Mouse (Mus musculus) fibroblast of lung, adult 2 months (primary cell): ENCODE data around the gene Srsf5.
"Not testable (repeated sequence)": the region's sequence is repeated elsewhere in the genome, so short reads cannot be mapped to it uniquely, and the experiment has no call there.

Experiments
- DNase-seq: peaks from one replicate; pipeline ENCODE4 v3.0.0-alpha.2; 2011; ENCODE audit warnings: low read depth

The Srsf5 gene

DNA sequence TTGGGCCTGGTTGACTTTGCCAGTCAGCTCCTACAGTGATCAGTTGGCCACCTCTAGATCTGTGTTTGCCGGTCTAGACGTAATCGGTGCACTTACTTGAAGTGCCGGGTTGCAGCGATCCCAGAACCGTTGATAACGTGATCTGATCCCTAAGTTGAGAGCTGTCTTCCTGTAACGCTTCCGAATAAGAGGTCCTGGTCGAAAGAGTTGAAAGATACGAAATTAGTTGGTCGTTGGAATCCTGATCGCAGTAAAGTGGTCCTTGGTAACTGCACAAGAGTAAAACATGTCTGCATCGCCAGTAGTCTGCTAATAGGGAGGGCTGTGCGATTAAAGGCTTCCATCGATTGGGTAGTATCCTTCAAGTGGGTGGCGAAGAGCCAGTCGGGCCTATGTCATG, 2.9 kb downstream of the Srsf5 start:
- no peak for DNase-seq

DNA sequence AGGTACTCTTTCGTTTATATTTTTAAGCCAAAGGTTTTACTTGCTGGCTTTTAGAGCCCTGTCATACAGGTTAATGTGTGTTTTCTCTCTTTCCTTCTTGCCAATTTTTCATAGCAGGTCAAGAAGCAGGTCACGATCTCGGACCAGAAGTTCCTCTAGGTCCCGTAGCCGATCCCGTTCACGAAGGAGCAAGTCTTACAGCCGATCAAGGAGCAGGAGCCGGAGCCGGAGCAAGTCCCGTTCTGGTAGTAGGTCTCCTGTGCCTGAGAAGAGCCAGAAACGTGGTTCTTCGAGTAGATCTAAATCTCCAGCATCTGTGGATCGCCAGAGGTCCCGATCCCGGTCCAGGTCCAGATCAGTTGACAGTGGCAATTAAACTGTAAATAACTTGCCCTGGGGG, 4.3 kb downstream of the Srsf5 start:
- not testable (repeated sequence) for DNase-seq

GRCm38 (mm10) chr12:80951640-80952219, 6.4 kb downstream of the Srsf5 start:
- no peak for DNase-seq

- no peak for DNase-seq
Measured at GRCm38 (mm10) chr12:80952526-80952925, 7.2 kb downstream of the Srsf5 start.

DNA sequence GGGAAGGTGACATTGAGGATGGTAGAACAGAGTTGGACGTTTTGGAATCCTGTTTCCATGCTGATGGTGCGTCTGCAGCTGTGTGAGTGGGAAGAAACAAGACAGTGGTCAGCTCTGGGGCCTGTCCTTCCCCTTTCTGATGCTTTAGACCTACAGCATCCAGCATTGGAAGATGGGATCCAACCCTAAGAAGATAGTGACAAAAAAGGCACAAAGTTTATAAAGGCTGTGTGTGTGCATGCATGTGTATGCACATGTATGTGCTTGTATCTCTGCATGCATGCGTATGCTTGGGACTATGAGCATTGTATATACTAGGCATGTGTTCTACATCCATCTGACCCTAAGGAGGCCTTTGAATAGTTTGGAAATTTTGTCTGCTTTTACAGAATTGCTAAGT, 10.7 kb downstream of the Srsf5 start:
- no peak for DNase-seq

- no peak for DNase-seq
Measured at GRCm38 (mm10) chr12:80957961-80958360, 12.7 kb downstream of the Srsf5 start.

DNA sequence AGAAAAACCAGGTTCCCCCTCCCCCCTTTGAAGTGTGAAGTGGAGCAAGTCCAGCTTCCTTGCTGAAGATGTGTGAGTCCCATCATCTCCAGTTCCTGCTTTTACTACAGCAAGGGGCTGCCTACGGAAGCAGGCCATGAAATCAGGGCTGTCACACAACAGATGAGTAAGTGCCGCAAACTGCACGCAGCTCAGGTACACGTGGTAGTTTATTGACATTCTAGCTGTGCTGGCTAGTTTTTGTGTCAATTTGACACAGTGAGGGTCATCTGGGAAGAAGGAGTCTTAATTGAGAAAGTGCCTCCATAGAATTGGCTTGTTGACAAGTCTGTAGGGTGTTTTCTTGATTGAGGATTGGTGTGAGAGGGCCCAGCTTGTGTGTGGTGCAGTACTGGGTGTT, 17.3 kb downstream of the Srsf5 start:
- no peak for DNase-seq

GRCm38 (mm10) chr12:80966059-80966838, 20.9 kb downstream of the Srsf5 start:
- no peak for DNase-seq

GRCm38 (mm10) chr12:80967918-80968317, 22.6 kb downstream of the Srsf5 start:
- no peak for DNase-seq

GRCm38 (mm10) chr12:80968605-80969004, 23.3 kb downstream of the Srsf5 start, which contains the start of gene Slc10a1:
Gene Slc10a1 (minus strand): TSS chr12:80968705.
- DNase-seq = no peak

DNA sequence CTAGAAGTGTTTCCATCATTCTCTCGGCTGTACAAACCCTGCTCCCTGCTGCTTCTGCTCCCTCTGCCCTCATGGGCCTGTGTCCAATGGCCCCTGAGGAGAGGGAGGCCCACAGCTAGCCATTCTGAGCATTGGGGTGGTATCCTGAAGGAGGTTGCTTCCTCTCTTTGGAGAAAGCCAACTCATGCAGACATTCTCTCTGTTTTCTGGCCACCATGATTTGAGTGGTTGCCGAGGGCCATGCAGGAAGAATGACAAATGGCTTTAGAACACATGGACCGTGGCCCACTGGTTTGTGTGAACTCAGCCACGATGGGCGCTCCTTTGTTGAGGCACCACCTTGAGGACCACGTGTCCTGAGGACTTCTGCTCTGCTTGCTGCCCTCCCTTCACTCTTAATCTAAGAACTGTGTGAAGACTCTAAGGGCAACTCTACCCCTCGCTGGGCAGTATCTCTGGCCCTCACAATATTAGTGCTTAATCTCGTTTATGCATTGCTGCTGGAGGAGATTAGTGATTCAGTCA, 24.9 kb downstream of the Srsf5 start:
- DNase-seq = no peak

- no peak for DNase-seq
Measured at GRCm38 (mm10) chr12:80971756-80972155, 26.5 kb downstream of the Srsf5 start.

DNA sequence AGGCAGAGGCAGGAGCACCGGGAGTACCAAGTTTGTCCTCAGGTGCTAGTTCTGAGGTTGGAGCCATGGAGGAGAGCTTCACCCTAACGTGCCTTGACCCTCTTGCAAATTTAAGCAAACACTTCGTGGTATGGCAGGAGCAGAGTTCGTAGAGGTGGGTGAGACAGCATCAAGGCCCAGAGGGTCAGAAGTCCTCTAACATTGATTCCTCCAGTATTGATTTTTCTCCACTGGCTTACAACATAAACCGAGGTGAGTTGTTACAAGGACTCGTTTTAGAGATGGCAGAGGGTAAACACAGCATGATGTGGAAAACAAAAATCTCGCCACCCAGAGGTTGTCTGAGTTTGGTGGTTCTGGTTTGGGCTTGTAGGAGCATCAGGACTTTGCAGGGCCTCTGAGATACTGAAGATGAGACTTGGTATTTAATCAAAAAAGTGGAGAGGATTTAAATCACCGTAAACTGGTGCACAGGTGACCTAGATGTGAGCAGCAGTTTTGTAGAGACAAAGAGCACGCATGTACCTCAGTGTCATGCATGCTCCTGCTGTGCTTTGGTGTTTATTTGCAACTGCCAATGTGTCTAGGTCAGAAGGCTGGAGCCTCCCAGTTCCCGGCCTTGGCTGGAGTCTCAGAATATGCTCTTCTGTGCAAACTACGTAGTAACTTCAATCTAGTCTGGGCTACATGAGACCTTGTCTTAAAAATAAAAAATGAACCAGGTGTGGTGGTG, 30.8 kb downstream of the Srsf5 start:
- DNase-seq = no peak

- peak; percentile 18 for DNase-seq
Measured at GRCm38 (mm10) chr12:80982326-80982725, 37.0 kb downstream of the Srsf5 start.

- no peak for DNase-seq
Measured at GRCm38 (mm10) chr12:80983695-80984094, 38.4 kb downstream of the Srsf5 start.

DNA sequence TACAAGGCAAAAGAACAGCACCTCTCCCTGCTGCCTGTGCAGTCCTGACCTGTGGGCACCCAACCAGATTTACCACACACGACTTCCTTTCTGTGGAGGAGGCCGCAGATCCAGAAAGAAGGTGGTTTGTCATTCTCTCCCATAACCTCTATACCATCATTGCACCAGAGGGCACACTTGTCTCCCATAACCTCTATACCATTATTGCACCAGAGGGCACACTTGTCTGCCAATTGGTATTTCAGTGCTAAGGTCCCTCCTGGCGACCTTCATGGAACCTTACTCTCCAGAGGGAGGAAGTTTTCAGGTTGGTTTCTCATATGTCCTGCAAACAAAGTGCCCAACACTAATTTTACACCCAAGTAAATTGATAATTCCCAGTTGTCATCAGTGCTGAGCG, 41.3 kb downstream of the Srsf5 start:
- no peak for DNase-seq

GRCm38 (mm10) chr12:80988286-80988685, 43.0 kb downstream of the Srsf5 start:
- DNase-seq = no peak

GRCm38 (mm10) chr12:80990901-80991445, 45.7 kb downstream of the Srsf5 start:
- no peak for DNase-seq

- DNase-seq = no peak
Measured at GRCm38 (mm10) chr12:80991806-80992205, 46.5 kb downstream of the Srsf5 start.

DNA sequence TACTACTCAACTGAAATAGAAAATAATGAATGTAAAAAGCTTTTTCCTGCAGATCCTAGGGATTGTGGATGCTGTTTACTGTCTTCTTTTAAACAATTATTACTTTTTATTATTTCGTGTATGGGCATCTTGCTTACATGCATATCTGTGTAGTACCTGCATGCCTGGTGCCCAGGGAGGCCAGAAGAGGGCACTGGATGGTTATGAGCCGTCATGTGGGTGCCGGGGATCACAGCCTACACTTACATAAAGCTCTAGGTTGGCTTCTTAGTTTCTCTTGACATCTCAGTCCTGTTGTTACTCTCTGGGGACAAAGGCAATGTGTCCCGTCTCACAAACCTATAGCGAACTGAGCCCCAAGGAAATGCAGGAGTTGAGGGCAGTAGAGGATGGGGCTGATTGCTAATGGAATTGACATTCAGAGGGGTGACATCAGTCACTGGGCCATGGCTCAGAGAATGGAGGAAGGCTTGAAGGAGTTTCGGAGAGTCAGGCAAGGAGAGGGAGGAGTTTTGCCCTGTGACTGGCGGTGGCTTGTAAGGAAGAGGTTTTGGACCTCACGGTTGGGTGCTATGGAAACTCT, 47.3 kb downstream of the Srsf5 start:
- no peak for DNase-seq

GRCm38 (mm10) chr12:80993773-80994172, 48.5 kb downstream of the Srsf5 start:
- no peak for DNase-seq

GRCm38 (mm10) chr12:80995326-80995725, 50.0 kb downstream of the Srsf5 start:
- no peak for DNase-seq
